Mouse (Mus musculus): ENCODE results near the gene Ift57.

Gene Ift57

GRCm38 (mm10) chr16:49772576-49772975 is 73.5 kb downstream of the Ift57 start:
- TF ChIP-seq GATA4 (IDR thresholded peaks at IDR 0.05; ENCODE audit: insufficient replicate concordance, low read length) = no peak

- no peak for TF ChIP-seq GATA4 (IDR thresholded peaks at IDR 0.05; ENCODE audit: insufficient replicate concordance, low read length)
Measured at GRCm38 (mm10) chr16:49773068-49773467, 74.0 kb downstream of the Ift57 start.

- no peak for TF ChIP-seq GATA4 (IDR thresholded peaks at IDR 0.05; ENCODE audit: insufficient replicate concordance, low read length)
Measured at GRCm38 (mm10) chr16:49774059-49775001, 75.3 kb downstream of the Ift57 start.

GRCm38 (mm10) chr16:49775002-49775966 is 76.3 kb downstream of the Ift57 start:
- no peak for TF ChIP-seq GATA4 (IDR thresholded peaks at IDR 0.05; ENCODE audit: insufficient replicate concordance, low read length)

GRCm38 (mm10) chr16:49776981-49777380 is 77.9 kb downstream of the Ift57 start:
- no peak for TF ChIP-seq GATA4 (IDR thresholded peaks at IDR 0.05; ENCODE audit: insufficient replicate concordance, low read length)

GRCm38 (mm10) chr16:49781556-49782156 is 82.6 kb downstream of the Ift57 start:
- no peak for TF ChIP-seq GATA4 (IDR thresholded peaks at IDR 0.05; ENCODE audit: insufficient replicate concordance, low read length)

GRCm38 (mm10) chr16:49783369-49783768 is 84.3 kb downstream of the Ift57 start:
- no peak for TF ChIP-seq GATA4 (IDR thresholded peaks at IDR 0.05; ENCODE audit: insufficient replicate concordance, low read length)

- TF ChIP-seq GATA4 (IDR thresholded peaks at IDR 0.05; ENCODE audit: insufficient replicate concordance, low read length) = no peak
Measured at GRCm38 (mm10) chr16:49786116-49786515, 87.1 kb downstream of the Ift57 start.

- no peak for TF ChIP-seq GATA4 (IDR thresholded peaks at IDR 0.05; ENCODE audit: insufficient replicate concordance, low read length)
Measured at GRCm38 (mm10) chr16:49787714-49788113, 88.7 kb downstream of the Ift57 start.

GRCm38 (mm10) chr16:49790575-49791465 is 91.8 kb downstream of the Ift57 start:
- no peak for TF ChIP-seq GATA4 (IDR thresholded peaks at IDR 0.05; ENCODE audit: insufficient replicate concordance, low read length)

GRCm38 (mm10) chr16:49792446-49792878 is 93.4 kb downstream of the Ift57 start:
- no peak for TF ChIP-seq GATA4 (IDR thresholded peaks at IDR 0.05; ENCODE audit: insufficient replicate concordance, low read length)

- no peak for TF ChIP-seq GATA4 (IDR thresholded peaks at IDR 0.05; ENCODE audit: insufficient replicate concordance, low read length)
Measured at GRCm38 (mm10) chr16:49793596-49793995, 94.6 kb downstream of the Ift57 start.

GRCm38 (mm10) chr16:49796271-49796670 is 97.2 kb downstream of the Ift57 start:
- no peak for TF ChIP-seq GATA4 (IDR thresholded peaks at IDR 0.05; ENCODE audit: insufficient replicate concordance, low read length)

- no peak for TF ChIP-seq GATA4 (IDR thresholded peaks at IDR 0.05; ENCODE audit: insufficient replicate concordance, low read length)
Measured at GRCm38 (mm10) chr16:49796954-49797353, 97.9 kb downstream of the Ift57 start.
